Mouse (Mus musculus) CH12.LX (cell line): ENCODE results near the gene Cbll1.

Experiments used
- CTCF ChIP-seq, 2 experiments: IDR thresholded peaks in 1 of 2; conservative IDR thresholded peaks in 1 of 2; 2 replicates each; pipeline ENCODE4 v1.5.1; 2011 to 2012; ENCODE audit warnings: low read depth in 2 of 2, low read length in 2 of 2, improper control_type of control experiment in 1 of 2, inconsistent platforms in 1 of 2, mild to moderate bottlenecking in 1 of 2, moderate library complexity in 1 of 2
- ELF1 ChIP-seq: IDR thresholded peaks from 2 replicates; pipeline ENCODE4 v1.6.1; 2014; ENCODE audit warnings: low read depth, mild to moderate bottlenecking, inconsistent platforms, low read length, improper control_type of control experiment
- MAX ChIP-seq: IDR thresholded peaks from 2 replicates; pipeline ENCODE4 v1.6.1; 2011; ENCODE audit warnings: low read length, improper control_type of control experiment
- MAZ ChIP-seq: IDR thresholded peaks from 2 replicates; pipeline ENCODE4 v1.6.1; 2012; ENCODE audit warnings: low read depth, mild to moderate bottlenecking, inconsistent platforms, low read length, improper control_type of control experiment, moderate library complexity
- NELFE ChIP-seq: IDR thresholded peaks from 2 replicates; pipeline ENCODE4 v1.6.1; 2011; ENCODE audit warnings: low read depth, low read length, improper control_type of control experiment
- POLR2A ChIP-seq: IDR thresholded peaks from 2 replicates; pipeline ENCODE4 v1.6.1; 2011; ENCODE audit warnings: low read depth, mild to moderate bottlenecking, improper control_type of control experiment, low read length
- ZC3H11A ChIP-seq: IDR thresholded peaks from 2 replicates; pipeline ENCODE4 v1.6.1; 2012; ENCODE audit warnings: low read depth, mild to moderate bottlenecking, inconsistent platforms, low read length, improper control_type of control experiment

- TF ChIP-seq CTCF (conservative IDR thresholded peaks at IDR 0.05 in 1 of 2, IDR thresholded peaks at IDR 0.05 in 1 of 2; ENCODE audit: low read depth in 2 of 2, low read length in 2 of 2) (no peak), ZC3H11A (no peak), ELF1 (no peak), NELFE (no peak), MAZ (no peak), POLR2A (no peak), MAX (no peak)
These were observed 43.1 kb downstream of the Cbll1 start for GRCm38 (mm10) chr12:31456271-31456670.
